Mouse (Mus musculus) ovary, postnatal 10 days (tissue): Measurements from ENCODE around the gene Atp13a2.

ENCODE experiments used
- DNase-seq: peaks from one replicate; pipeline ENCODE4 v3.0.0; 2022; ENCODE audit warnings: low spot score

Gene Atp13a2

DNA sequence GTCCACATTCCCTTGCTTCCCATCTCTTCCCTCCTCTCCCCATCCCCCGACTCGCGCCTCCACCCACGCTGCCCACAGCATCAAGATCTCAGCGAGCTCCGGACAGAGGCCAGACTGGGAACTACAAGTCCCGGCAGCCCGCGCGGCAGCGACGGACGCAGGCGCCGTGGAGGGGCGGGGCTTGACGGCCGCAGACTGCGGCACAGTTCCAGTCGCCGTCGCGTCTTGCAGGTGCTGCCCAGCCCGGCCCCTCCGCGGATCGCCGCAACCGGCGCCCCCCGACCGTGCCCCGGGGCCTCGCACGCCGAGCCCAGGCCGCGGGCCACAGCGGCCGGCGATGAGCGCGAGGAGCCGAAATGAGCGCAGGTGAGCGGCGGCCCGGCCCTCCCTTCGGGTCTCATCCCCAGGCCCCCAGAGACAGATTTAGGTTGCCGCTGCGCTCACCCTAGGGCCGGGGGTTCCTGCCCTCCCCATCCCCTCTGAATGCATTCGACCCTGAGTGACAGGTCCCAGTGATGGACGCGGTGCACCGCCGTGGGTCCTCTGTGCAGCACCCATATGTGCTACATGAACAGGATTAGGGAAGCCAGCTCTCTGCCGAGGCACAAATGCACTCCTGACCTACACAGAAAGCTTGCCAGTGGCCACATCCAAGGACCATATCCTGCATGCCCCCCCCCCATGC is at the start of gene Atp13a2:
TSS of gene Atp13a2 (plus strand) at position 163 of the 685 bp plus-strand sequence.
- DNase-seq = peak; percentile 84

DNA sequence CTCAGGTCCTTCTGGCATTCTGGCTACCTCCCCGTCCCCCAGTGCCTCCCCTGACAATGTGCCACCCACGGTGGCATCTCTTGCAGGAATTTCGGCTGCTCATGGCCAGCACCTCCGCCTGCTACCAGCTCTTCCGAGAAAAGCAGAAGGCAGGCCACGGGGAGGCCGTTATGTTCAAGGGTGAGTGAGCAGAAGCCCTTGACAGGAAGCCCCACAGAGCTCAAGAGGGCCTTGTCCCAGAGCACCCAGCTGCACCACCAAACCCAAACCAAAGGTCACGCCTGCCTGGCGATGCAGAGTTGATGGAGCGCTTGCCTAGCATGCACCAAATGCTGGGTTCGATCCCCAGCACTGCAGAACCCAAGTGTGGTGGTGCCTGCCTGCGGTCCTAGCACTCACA is 42.3 kb upstream of the Atp13a2 start:
- no peak for DNase-seq

DNA sequence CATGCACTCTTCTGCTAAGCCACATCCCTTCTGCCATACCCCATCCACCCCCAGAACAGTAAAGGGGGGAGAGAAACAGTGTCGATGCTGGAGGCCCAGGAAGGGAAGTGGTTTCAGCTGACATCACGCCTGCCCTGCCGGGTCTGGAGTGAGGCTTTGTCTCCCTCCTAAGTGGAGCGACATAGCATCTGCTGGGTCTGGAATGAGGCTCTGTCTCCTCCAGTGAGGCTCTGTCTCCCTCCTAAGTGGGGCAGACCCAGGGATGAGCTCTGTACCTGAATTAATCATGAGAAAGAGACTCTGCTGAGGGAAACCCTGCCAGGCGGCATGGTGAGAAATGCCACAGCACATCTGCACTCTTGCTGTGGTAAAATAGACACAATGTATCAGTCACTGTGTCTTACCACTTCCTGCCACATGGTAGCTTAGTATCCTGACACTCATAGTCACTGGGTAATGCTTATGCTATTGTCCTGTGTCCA is 41.7 kb upstream of the Atp13a2 start:
- DNase-seq = no peak

DNA sequence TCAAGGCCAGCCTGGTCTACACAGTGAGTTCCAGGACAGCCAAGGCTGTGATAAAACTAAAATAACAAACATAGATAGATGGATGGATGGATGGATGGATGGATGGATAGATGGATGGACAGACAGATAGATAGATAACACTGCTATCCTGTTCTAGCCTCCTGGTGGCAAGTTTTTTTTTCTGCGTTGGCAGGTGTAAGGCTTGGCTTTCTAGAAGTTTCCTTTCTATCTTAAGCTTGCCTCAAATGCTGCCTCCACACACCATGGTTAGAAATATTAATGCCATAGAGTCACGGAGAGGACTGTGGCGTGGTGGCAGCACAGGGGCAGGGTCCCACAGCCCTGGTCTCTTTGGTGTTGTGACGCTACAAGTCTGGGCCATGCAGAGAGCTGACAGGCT is 41.1 kb upstream of the Atp13a2 start:
- no peak for DNase-seq

DNA sequence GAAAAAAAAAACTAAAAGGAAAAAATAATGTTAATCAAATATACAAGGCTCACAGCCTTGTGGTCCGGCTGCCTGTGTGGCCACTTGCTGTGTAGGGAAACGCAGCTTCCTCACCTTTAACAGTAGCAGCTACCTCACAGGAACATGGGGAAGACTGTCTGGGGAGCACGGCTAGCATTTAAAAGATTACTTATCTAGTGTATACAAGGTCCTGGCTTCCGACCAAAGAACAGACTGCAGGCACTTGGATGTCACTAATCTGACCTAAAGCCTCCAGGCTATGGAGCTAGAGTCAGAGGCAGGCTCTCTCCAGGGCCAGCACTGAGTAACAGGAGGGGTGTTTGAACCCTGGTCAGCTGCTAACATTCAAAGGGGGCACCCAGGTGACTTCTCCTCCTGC is 40.6 kb upstream of the Atp13a2 start:
- no peak for DNase-seq

DNA sequence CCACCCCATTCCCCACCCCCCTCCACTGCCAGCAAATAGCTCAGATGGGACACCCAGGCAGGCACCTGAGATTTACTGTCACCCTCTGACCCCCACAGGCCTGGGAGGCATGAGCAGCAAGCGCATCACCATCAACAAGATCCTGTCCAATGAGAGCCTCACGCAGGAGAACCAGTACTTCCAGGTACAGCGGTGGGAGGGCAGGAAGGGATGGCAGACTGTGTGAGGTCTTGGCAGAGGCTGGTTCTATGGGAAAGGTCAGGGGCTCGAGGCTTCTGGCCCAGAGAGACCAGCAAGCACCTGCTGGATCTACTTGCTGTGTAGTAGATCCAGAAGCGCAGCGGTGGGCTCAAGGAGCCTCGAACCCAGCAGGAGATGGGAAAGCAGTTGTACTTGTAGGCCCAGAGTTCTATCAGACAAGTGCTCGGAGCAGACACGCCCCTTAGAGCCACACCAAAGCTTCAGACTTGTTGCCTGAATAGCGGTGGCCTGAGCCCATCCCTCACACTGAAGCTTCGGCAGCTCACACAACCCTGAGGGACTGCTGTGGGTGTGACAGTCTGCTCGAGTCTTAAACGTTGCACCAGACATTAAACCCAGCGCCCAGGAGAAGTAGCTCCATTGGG is 40.0 kb upstream of the Atp13a2 start:
- DNase-seq = no peak

DNA sequence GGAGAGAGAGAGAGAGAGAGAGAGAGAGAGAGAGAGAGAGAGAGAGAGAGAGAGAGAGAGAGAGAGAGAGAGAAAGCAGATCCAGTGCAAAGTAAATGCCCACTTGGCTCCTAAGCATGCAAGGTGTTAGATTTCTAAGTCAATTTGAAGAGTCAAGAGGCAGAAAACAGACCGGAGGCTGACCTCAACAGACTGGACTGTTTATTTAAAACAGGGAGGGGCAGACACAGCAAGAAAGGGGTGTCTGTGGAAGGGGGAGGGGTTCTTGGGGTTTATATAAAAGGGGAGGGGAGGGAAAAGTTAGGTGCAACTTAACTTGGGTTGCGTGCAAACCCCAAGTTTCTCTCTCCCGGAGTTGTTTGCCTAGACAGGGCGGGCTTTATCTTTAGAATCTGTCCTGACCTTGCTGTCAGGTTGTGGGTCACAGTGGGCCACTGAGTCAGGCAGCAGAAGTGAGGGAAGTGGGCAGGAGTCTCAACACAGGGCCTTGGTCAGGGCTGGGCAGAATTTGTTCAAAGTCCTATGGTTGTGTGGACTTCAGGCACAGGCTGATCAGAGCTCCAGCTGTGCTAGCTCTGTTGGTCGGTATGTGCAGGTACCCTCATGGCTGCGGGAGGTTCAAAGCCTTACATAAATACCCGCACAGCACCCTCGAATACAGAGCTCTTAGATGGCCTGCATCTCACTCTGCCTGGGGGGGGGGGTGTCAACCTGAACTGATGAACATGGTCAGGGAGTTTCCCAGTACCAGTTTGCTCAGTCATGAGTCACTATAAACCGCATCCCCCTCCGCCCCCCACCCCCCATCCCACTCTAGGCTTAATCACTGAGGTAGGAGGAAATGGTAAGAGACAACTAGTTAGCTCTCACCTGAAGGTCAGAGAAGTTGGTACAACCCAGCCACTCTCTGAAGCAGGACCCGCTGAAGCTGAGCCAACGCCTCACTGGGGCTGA is 38.9 kb upstream of the Atp13a2 start:
- DNase-seq = no peak

DNA sequence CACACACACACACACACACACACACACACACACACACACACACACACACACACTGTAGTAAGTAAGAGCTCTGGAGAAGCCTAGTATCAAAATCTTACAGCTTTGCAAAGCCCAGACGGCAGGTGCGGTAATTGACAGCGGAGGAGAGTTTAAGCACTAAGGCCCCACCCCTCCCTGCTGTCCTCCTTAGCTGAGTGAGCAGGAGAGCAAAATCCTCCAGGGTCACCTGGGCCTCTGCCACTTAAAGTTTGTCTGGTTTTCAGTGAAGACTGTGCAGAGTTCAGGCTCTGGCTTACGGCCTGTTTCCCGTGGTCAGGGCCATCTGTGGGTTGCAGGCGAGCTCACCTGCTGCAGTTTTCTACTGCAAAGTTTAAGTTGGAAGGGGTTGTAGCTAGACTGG is 38.2 kb upstream of the Atp13a2 start:
- DNase-seq = no peak

DNA sequence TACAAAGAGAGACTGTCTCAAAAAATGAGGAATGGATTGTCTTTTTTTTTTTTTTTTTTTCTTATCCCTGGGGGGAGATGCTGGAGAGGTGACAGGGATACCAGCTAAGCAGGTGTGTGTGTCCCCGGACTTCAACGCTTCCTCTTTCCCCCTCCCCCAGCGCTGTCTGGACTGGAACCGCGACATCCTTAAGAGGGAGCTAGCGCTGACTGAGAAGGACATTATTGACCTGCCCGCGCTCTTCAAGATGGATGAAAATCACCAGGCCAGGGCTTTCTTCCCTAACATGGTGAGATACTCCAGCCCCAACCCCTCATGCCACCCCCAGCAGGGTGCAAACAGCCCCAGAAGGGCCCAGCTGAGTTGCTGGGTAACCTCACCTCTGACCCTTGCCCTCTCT is 37.6 kb upstream of the Atp13a2 start:
- no peak for DNase-seq

DNA sequence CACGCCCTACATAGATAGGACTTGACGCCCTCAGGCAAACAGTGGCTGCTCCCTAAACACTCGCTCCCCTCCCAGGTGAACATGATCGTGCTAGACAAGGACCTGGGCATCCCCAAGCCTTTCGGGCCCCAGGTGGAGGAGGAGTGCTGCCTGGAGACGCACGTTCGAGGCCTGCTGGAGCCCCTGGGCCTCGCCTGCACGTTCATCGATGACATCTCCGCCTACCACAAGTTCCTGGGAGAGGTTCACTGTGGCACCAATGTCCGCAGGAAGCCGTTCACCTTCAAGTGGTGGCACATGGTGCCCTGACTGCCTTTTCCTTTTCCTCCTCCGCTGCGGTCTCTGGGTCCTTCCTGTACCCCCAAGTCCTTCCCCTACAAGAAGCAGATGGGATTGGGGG is 37.1 kb upstream of the Atp13a2 start:
- no peak for DNase-seq

DNA sequence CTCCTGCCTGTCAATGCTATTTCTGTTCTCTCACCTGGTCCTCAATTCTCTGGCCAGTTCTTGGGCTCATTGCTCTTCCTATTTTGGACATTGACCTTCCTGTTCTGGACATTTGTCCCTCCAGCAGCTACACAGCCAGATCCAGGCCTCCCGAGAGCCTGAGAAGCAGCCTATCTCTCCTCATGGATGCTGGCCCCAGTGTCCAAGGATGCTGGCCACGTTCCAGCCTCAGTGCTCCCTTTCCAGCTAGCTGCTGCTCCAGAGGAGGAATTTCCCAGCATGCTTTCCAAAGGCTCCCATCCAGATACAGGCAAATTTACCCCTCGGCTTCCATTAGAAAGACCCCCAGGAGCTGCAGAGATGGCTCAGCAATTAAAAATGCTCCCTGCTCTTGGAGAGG is 36.1 kb upstream of the Atp13a2 start:
- DNase-seq = no peak

DNA sequence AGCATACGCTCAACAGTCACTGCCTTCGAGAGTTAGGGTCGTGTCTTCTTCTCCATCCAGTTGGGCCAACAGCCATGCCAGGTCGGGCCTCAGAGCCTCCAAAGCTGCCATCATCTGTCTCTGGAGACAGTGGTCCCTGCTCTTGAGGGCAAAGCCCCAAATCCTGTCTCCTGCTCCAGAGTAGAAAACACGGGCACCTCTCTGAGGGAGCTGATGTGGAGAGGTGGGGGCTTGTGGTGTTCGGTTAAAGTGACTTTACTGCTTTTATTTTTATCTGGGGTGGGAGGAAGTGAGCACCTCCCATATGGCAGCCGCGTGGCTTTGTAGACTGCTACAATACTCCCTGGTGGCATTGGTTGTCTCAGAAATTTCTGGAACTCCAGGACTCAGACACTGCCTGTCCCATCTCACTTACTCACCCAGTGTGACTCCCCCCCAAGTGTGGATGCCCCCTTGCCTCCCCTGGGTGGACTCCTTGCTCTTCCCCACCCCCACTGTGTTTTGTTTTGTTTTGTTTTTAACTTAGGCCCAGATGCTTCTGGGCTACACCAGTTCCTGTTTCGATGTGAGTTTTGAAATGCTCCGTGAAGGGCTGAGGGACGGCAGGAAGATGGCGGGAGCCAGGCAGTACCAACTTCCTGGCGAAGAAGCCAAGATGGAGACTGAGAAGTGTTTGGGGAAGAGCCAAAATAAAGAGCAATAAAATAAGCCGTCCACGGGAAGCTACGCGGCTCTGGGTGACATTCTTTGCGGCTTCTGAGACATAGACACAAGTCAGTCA is 34.6 kb upstream of the Atp13a2 start:
- DNase-seq = no peak

DNA sequence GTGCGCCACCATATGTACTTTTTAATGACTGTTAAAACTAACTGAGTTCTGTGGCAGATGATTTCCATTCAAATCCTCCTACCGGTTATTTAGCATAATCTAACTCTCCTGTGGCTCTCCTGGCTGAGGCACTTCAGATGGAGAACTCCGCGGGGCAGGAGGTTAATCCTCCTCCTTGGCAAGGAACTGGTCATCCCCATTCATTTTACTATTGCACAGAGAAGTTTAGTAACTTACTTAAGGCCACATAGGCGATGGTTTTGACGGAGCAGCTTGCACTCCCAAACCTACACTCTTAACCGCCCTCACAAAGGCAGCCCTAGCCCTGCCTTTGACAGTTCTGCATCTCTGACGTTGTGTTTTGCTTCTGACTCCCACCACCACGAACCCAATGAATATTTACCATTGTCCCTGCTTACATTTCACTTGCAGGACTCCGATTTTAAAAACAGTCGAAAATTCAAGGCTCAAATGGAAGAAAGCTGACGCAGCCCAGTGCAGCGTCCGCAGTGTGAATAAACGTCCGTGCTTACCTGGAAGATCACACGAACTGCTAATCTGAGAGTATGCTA is 29.5 kb upstream of the Atp13a2 start:
- DNase-seq = no peak

DNA sequence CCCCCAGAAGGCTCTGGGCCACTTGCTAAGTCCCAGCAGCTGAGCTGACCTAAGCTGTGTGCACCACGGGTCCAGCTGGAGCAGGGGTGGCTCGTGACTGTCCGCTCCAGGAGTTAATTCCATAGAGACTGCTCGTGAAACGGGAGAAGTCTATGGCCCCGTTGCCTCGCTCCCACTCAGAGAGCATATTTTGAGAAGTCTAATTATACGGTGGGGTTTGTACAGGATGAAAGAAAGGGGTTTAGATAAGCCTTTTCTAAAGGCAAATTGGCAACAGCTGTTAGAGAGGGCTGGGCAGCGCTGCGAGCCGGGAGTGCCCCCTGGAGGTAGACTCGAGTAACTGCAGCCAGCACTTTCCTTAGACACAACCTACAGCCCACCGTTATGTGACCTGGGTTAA is 28.9 kb upstream of the Atp13a2 start:
- DNase-seq = peak; percentile 64

DNA sequence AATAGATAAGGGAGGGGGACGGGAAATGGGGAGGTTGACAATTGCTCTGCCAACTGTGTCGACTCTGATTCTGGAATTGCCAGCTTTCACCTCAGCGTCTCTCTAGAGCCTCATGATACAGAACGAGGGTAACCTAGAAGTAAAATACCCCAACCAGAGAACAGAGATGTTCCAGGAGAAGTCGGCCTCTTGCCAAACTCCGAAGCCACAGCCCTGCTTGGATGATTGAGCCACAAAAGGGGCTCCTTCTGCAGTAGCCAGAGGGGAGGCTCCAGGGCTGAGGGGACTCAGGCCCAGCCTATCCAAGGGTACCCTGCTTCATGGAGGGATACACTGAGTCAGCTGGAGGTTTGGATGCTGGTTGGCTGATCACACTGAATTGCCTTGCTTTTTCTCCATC is 28.4 kb upstream of the Atp13a2 start:
- DNase-seq = no peak

DNA sequence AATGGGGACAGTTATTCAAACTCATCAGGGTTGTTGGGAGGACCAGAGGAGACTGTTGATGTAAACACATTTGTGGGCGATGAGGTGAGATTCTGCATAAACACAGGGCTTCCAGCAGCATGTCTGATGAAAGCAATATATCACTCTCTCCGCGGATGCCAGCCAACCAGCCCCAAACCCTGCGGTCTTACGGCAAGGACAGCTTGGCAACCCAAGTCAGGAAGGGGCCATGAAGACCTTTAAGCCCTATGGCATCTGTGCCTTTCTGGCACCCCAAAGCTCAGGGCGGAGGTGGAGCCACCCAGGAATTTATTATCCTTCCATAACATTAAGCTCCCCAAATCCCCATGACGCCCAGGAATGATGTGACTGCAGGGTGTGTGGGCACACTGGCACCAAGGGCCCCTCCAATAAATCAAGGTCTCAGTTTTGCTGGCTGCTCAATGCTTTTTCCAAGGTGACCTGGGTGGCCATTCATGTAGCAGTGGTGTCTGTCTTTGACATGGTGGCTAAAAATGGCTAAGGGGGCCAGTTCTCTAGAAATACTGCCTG is 27.5 kb upstream of the Atp13a2 start:
- no peak for DNase-seq

DNA sequence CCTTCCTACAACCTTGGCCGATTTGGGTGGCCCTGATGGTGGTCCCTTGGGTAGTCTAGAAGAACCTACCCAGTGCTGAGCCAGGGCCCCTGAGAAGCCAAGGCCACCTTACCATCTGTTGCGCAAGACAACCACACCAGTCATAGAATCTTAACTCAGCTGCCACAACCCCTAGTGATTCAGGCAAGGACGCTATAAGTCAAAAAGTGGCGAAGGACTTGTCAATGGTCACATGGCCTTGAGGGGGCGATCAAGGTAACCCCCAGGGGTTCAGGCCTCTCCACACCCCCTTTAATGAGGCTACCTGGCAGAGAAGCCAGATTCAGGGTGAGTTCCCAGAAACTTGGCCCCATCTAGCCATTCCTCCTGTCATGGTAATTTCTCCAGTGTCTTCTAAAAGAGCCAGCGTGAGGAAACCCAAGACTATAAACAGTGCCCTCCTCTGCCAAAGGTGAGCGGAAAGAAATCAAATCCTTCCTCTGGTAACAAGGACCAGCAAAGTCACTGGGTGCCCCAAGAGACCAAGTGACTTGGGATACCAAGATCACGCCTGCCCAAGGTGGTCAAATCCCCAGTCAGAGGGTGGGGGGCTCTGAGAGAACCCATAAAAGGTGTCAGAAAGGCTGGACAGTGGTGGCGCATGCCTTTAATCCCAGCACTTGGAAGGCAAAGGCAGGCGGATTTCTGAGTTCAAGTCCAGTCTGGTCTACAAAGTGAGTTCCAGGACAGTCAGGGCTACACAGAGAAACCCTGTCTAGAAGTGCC is 26.8 kb upstream of the Atp13a2 start:
- DNase-seq = no peak

DNA sequence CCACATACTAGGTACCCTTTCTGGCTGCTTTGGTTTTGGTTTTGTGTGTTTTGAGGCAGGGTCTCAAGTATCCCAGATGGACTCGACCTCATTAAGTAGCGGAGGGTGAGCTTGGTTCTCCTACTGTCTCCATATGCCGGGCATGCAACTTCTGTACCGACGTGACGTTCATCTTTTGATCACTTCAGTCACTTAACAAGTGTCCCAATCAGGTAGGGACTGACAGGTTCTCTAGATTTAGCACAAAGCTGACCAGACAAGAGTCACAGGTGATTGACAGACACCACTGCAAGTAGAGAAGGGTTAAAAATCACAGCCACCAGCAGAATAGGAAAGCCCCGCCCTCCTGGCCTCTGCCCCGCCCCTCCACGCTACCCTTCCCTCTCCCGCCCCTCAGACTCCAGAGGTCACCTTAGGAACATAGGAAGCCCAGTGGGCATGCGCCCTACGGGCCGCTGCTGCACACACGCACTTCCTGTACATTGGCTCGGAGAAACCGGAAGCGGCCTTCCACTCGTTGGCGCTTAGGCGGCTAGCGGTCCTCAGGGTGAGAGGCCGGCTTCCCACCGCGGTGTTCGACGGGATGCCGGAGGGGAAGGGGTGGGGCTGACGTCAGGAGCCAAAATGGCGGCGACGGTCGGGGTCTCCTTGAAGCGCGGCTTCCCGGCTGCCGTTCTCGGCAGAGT is 25.7 kb upstream of the Atp13a2 start, which contains the start of gene Sdhb:
TSS of gene Sdhb (plus strand) at position 423 of the 686 bp plus-strand sequence.
- DNase-seq = peak; percentile 80

DNA sequence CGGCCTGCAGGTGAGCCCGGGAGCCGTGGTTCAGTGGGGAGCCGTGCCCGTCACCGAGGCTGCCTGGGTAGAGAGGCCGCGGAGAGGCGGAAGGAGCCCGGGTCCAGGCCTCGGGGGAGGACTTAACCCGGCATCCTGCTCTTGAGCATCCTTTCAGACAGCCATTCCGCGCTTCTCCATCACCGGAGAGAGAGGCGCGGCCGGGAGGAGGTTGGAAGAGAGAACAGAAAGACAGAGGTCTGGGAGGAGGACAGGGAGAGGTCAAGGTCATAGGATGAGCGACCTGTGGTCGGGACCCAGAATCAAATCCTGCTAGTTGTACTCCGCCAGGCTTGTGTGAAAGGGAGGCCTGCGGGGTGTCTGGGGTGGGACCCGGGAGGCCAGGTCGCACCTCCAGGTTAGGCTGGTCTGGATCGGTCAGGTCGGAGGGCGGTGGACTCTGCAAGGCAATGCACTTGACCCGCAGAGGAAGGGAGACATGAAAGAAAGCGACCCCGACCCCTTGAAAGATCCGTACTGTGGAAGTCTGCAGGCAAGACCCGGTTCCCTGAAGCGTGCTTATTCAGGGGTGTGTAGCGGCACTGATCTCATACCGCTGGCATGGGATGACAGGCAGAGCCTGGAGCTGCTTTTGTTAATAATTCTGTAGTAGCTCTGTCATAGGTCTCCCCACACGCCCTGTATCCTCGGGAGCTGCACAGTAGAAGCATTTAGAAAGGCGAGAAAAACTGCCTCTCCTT is 25.0 kb upstream of the Atp13a2 start:
- DNase-seq = no peak
